ENCODE assay signal across 45 mouse cellular contexts in the genomic region with DNA sequence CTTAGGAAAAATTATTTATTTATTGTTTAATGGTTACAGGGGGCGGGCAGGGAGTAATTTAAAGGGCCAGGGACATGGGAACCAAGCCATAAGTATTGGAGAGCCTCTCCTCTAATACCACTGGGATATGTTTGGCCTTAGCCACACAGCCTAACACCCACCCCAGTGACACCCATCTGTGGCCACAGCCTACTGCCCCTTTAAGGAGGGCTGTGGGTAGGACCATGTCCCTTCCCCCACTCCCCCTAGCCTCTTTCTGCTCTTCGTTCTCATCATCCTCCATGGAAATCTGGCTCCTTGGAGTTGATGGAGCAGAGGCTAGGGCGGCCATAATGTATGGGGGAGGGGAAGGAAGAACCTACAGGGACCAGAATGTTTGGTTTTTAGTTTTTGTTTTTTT. TPM values are rescaled to one million over a fixed set of nuclear protein-coding genes. Genes with fewer than 3 reads are reported as not detected.
DNase-seq lines count a peak whose midpoint lies in the region; TF ChIP-seq lines count a peak whose summit lies in the region.
"Had no signal": no experiment of that assay in that cellular context is flagged by ENCODE, and none has a peak within 500 bp of the region (broad histone marks: within the 10 kb centered on the region; RNA-seq: fewer than 3 reads in every experiment).

No protein-coding gene starts in this region.

- H3K4me1 ChIP-seq in spleen, adult 2 months (ENCODE audit: control insufficient read depth, insufficient read depth, insufficient read length), result peaks cover 27% of the 10 kb centered on the region
- H3K4me1 ChIP-seq in ES-Bruce4 (ENCODE audit: control insufficient read depth, insufficient read depth, low read length), result peaks cover 12% of the 10 kb centered on the region
- H3K4me1 ChIP-seq: embryonic facial prominence, embryonic 13.5 days; forebrain, embryonic 12.5 days; midbrain, embryonic 13.5 days had no signal

- no peak overlapping the region for H3K9ac ChIP-seq in ES-Bruce4 (ENCODE audit: low read depth, poor library complexity, severe bottlenecking)
- H3K9ac ChIP-seq: embryonic facial prominence, embryonic 13.5 days; forebrain, embryonic 12.5 days; liver, embryonic 14.5 days; midbrain, embryonic 13.5 days; neural tube, embryonic 15.5 days had no signal

- no peaks in the 10 kb centered on the region for H3K27me3 ChIP-seq in spleen, adult 2 months (ENCODE audit: control insufficient read depth, insufficient read depth, low read length)
- H3K27me3 ChIP-seq in ES-Bruce4 (ENCODE audit: control insufficient read depth, insufficient read depth, low read length, poor library complexity, severe bottlenecking), result no peaks in the 10 kb centered on the region
- H3K27me3 ChIP-seq: embryonic facial prominence, embryonic 13.5 days; forebrain, embryonic 12.5 days; midbrain, embryonic 13.5 days; neural tube, embryonic 15.5 days had no signal

- intact Hi-C loops in gastrocnemius, adult 2 months (cut with DNase I), result no loop called here

- TF ChIP-seq EP300 in ES-Bruce4 (IDR thresholded peaks at IDR 0.05; ENCODE audit: insufficient read depth, low read depth, low read length), result no peak

- no peak for TF ChIP-seq CTCF in gastrocnemius, adult 2 months (IDR thresholded peaks at IDR 0.05)
- no peak for TF ChIP-seq CTCF in spleen, adult 2 months (IDR thresholded peaks at IDR 0.05; ENCODE audit: extremely low read depth, insufficient read depth, insufficient read length, insufficient replicate concordance)
- TF ChIP-seq CTCF in ES-Bruce4 (IDR thresholded peaks at IDR 0.05; ENCODE audit: low read depth, low read length), result no peak

- H3K27ac ChIP-seq in gastrocnemius, adult 2 months, result no peak overlapping the region
- H3K27ac ChIP-seq in spleen, adult 2 months (ENCODE audit: insufficient read depth, low read length), result 0 out of 2 replicates have a peak overlapping the region, but pooled peaks have one; percentile 23
- peak overlapping the region; percentile 62 for H3K27ac ChIP-seq in ES-Bruce4 (ENCODE audit: insufficient read depth, low read length)
- H3K27ac ChIP-seq: embryonic facial prominence, embryonic 13.5 days; forebrain, embryonic 12.5 days; hindbrain, embryonic 10.5 days; liver, embryonic 14.5 days; midbrain, embryonic 13.5 days; stomach, postnatal 0 days had no signal

- 74% methylated on average over 3 of the region's 3 CpGs for WGBS in spleen, adult 2 months

- H3K9me3 ChIP-seq in ES-Bruce4 (replicated peaks; ENCODE audit: control insufficient read depth, insufficient read depth, low read length, poor library complexity, severe bottlenecking), result no peaks in the 10 kb centered on the region
- H3K9me3 ChIP-seq: embryonic facial prominence, embryonic 13.5 days; forebrain, embryonic 12.5 days; hindbrain, embryonic 10.5 days; midbrain, embryonic 13.5 days; neural tube, embryonic 15.5 days had no signal

- H3K36me3 ChIP-seq in spleen, adult 2 months (ENCODE audit: control insufficient read depth, insufficient read depth, low read length), result peaks cover 48% of the 10 kb centered on the region
- H3K36me3 ChIP-seq in ES-Bruce4 (ENCODE audit: control insufficient read depth, insufficient read depth, low read length, poor library complexity, severe bottlenecking), result peaks cover 5% of the 10 kb centered on the region; the same call in 1 of the 2 replicates

- DNase-seq in gastrocnemius, adult 2 months, result peak; percentile 11
- no peak for DNase-seq in gastrocnemius, adult 8-10 months (ENCODE audit: low spot score in 2 of 2)
- no peak for DNase-seq in spleen, adult 2 months (ENCODE audit: low read depth in 1 of 2, low spot score in 2 of 2)
- no peak for DNase-seq in spleen, postnatal 10 days (ENCODE audit: low spot score in 2 of 2)
- DNase-seq in left cerebral cortex, adult 8-10 months (ENCODE audit: low spot score in 2 of 2), result no peak
- no peak for DNase-seq in layer of hippocampus, postnatal 10 days (ENCODE audit: low spot score in 2 of 2)
- DNase-seq: adrenal gland, adult 2 months; B cell, adult 2 months; cerebellum, adult 18-20 months; cerebellum, postnatal 10 days; gastrocnemius, postnatal 10 days; kidney, adult 18-20 months; kidney, postnatal 36 days; liver; lung, adult 2 months; lung, postnatal 10 days; retina, postnatal 1 day; right cerebral cortex, postnatal 14 days; thymus, adult 18-20 months; thymus, postnatal 25 days had no signal

- TF ChIP-seq POLR2A in spleen, adult 2 months (IDR thresholded peaks at IDR 0.05; ENCODE audit: low read depth, low read length), result no peak
- TF ChIP-seq POLR2A in ES-Bruce4 (IDR thresholded peaks at IDR 0.05; ENCODE audit: insufficient read depth, low read length), result no peak

- no peak overlapping the region for H3K4me3 ChIP-seq in gastrocnemius, adult 2 months
- no peak overlapping the region for H3K4me3 ChIP-seq in spleen, adult 2 months (ENCODE audit: extremely low read depth, insufficient read depth, insufficient read length)
- H3K4me3 ChIP-seq in ES-Bruce4 (ENCODE audit: low read depth, low read length), result no peak overlapping the region
- H3K4me3 ChIP-seq: embryonic facial prominence, embryonic 13.5 days; forebrain, embryonic 12.5 days; hindbrain, embryonic 10.5 days; midbrain, embryonic 13.5 days; neural tube, embryonic 15.5 days had no signal

RNA-seq across cellular contexts. Expression of a gene that starts 5.9 kb away (rescaled TPM):
- not detected for total RNA-seq in gastrocnemius, adult 2 months (2021)
- total RNA-seq in gastrocnemius, adult 8-10 months (2022), result not detected
- not detected in 2 replicates for polyA plus RNA-seq in spleen, adult 2 months (2012; rRNA removed)
- polyA plus RNA-seq in ES-Bruce4 (2011; ENCODE audit: insufficient read depth, insufficient read length, low read depth, missing spikeins), result not detected in 2 replicates
- total RNA-seq in left cerebral cortex, adult 8-10 months (2022), result not detected
- total RNA-seq in layer of hippocampus, postnatal 10 days (2021), result not detected
- total RNA-seq: adrenal gland, adult 2 months; adrenal gland, postnatal 36 days; common myeloid progenitor, adult 5-6 weeks; gastrocnemius, postnatal 10 days; layer of hippocampus, adult 8-10 months; layer of hippocampus, postnatal 36 days; left cerebral cortex, postnatal 10 days; megakaryocyte-erythroid progenitor cell, adult 5-6 weeks; monocyte, adult 5-6 weeks had no signal
- polyA plus RNA-seq: activated CD4-positive, CD25-positive, alpha-beta regulatory T cell, adult 4 months; adrenal gland, adult 2 months; brain, embryonic 14.5 days; embryonic facial prominence, embryonic 13.5 days; forebrain, embryonic 12.5 days; gonadal fat pad, adult 2 months; heart, postnatal 0 days; hindbrain, embryonic 10.5 days; hindbrain, embryonic 16.5 days; intestine, embryonic 14.5 days; kidney, embryonic 16.5 days; limb, embryonic 11.5 days; liver, embryonic 14.5 days; macrophage; midbrain, embryonic 13.5 days; neural tube, embryonic 15.5 days; small intestine, adult 2 months had no signal

RNA-seq across cellular contexts. Expression of a gene that starts 38.5 kb away (rescaled TPM):
- total RNA-seq in gastrocnemius, adult 2 months (2021), result 10 to 100 TPM; 24.0 TPM
- total RNA-seq in gastrocnemius, adult 8-10 months (2022), result 10 to 100 TPM; 15.5 to 19.1 (median 17.7) TPM
- polyA plus RNA-seq in spleen, adult 2 months (2012; rRNA removed), result 36.0 and 40.5 TPM in 2 replicates
- polyA plus RNA-seq in ES-Bruce4 (2011; ENCODE audit: insufficient read depth, insufficient read length, low read depth, missing spikeins), result 72.7 and 78.1 TPM in 2 replicates
- 10 to 100 TPM; 46.2 to 57.4 (median 51.3) TPM for total RNA-seq in left cerebral cortex, adult 8-10 months (2022)
- total RNA-seq in layer of hippocampus, postnatal 10 days (2021), result 10 to 100 TPM; 54.2 to 56.1 TPM

RNA-seq across cellular contexts. Expression of a gene that starts 41.3 kb away (rescaled TPM):
- total RNA-seq in gastrocnemius, adult 2 months (2021), result 10 to 100 TPM; 22.4 to 24.7 TPM
- 10 to 100 TPM; 13.5 to 19.0 (median 16.6) TPM for total RNA-seq in gastrocnemius, adult 8-10 months (2022)
- polyA plus RNA-seq in spleen, adult 2 months (2012; rRNA removed), result 120 and 146 TPM in 2 replicates
- polyA plus RNA-seq in ES-Bruce4 (2011; ENCODE audit: insufficient read depth, insufficient read length, low read depth, missing spikeins), result 71.2 and 74.9 TPM in 2 replicates
- 100 to 1,000 TPM; 228 to 247 (median 232) TPM for total RNA-seq in left cerebral cortex, adult 8-10 months (2022)
- total RNA-seq in layer of hippocampus, postnatal 10 days (2021), result 100 to 1,000 TPM; 212 to 255 TPM

Comparison
In these comparisons a context has a peak if more than half of its experiments do, and no peak if none do; other contexts are left out.
1. RNA of a gene that starts 41.3 kb away (total RNA-seq): 212 to 255 TPM in layer of hippocampus, postnatal 10 days and 228 to 247 TPM in left cerebral cortex, adult 8-10 months; 22.4 to 24.7 TPM in gastrocnemius, adult 2 months and 13.5 to 19.0 TPM in gastrocnemius, adult 8-10 months; every median in the first group is over 4 times any median in the second.